Mouse (Mus musculus) forebrain, embryonic 15.5 days (tissue): Measurements from ENCODE around the gene Iqch. TPM values are rescaled to one million over a fixed set of nuclear protein-coding genes. Genes with fewer than 3 reads are reported as not detected.

Experiments
- ATAC-seq: fragments of 200-750 bp; cut with Nextera tagmentation; replicated peaks from 2 replicates; pipeline ENCODE4 v1.8.0; 2017; ENCODE audit warnings: mild to moderate bottlenecking, moderate TSS enrichment, moderate library complexity
- H3K27ac ChIP-seq: fragments of 300-500 bp; sonication (generic); replicated peaks from 2 replicates; pipeline ENCODE4 v1.5.1; 2015; ENCODE audit warnings: mild to moderate bottlenecking, inconsistent platforms
- H3K27me3 ChIP-seq: fragments of 300-500 bp; sonication (generic); 2 replicates; pipeline ENCODE4 v1.6.1; 2015; ENCODE audit warnings: inconsistent platforms
- H3K36me3 ChIP-seq: fragments of 300-500 bp; sonication (generic); 2 replicates; pipeline ENCODE4 v1.6.1; 2015; ENCODE audit warnings: mild to moderate bottlenecking, inconsistent platforms
- H3K4me1 ChIP-seq: fragments of 300-500 bp; sonication (generic); 2 replicates; pipeline ENCODE4 v1.6.1; 2015; ENCODE audit warnings: inconsistent platforms
- H3K4me2 ChIP-seq: fragments of 300-500 bp; sonication (generic); replicated peaks from 2 replicates; pipeline ENCODE4 v1.6.1; 2015; ENCODE audit warnings: mild to moderate bottlenecking, inconsistent platforms
- H3K4me3 ChIP-seq: fragments of 300-500 bp; sonication (generic); 2 replicates; pipeline ENCODE4 v1.5.1; 2015; ENCODE audit warnings: mild to moderate bottlenecking, inconsistent platforms
- H3K9ac ChIP-seq: fragments of 300-500 bp; sonication (generic); replicated peaks from 2 replicates; pipeline ENCODE4 v1.6.1; 2015; ENCODE audit warnings: mild to moderate bottlenecking, inconsistent platforms
- H3K9me3 ChIP-seq: fragments of 300-500 bp; sonication (generic); 2 replicates; pipeline ENCODE4 v1.6.1; 2016; ENCODE audit warnings: inconsistent platforms
- WGBS: fragments of 180-500 bp; shearing (Covaris S2); methylation state at CpG from one replicate; pipeline ENCODE4 v1.1.7; 2015; ENCODE audit warnings: mixed read lengths; 5-methylcytosine and 5-hydroxymethylcytosine counted together
- polyA plus RNA-seq: library from polyadenylated mRNA; unstranded; fragments of >200 nt; fragmentation: Nextera tagmentation; extraction: Ambion mirVana; gene quantifications from 2 replicates; pipeline ENCODE4 v1.2.1, GENCODE M21; 2015

The Iqch gene
- polyA plus RNA-seq, 1 experiment from 2014 or later, result 0.15 TPM

DNA sequence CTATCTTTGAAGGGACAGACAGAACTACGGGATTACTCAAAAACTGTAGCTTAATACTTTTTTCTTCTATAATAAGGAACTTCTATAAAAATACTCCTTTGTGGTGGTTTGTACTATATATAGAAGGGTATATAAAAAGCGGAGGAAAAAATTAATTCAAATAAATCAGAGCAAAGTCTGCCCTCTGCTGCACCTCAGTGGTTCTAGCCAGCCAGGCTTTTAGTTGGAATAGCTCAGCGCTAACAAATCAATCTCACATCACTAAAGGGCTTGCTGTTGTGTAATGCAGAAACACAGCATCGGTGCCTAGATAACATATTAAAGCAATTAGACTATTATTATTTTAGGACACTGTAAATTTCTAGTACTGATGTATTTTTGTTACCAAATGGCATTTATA lies 91.3 kb downstream of the Iqch start:
- Histone ChIP-seq H3K4me2 (no peak overlapping the region), H3K9ac (no peak overlapping the region), H3K4me3 (no peak overlapping the region), H3K27ac (no peak overlapping the region), H3K9me3 (no peaks in the 10 kb centered on the region), H3K36me3 (no peaks in the 10 kb centered on the region), H3K27me3 (peaks cover 74% of the 10 kb centered on the region), H3K4me1 (0 out of 2 replicates have a peak, but pooled peaks cover 2% of the 10 kb centered on the region)
- 80% methylated on average over 4 of the region's 4 CpGs for WGBS
- ATAC-seq, result no peak

DNA sequence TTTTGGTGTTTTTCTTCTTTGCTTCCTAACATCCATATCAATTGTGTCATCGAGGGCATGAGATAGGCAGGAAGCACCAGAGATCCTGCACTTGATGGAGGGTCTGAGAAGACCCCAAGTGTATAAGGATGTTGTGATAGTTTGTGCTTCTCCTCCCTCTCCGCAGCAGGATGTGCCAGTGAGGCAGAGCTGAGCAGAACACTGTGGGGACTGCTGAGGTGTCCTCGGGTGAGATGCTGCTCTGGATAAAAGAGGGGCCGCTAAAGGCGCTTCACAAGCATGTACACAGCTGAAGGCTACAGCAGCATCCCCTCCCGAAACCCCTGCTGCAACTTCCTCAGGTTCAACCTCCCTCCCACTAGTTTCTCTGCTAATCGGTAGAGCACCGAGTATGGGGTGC lies 95.2 kb downstream of the Iqch start:
- Histone ChIP-seq H3K4me2 (no peak overlapping the region), H3K27ac (no peak overlapping the region), H3K9me3 (no peaks in the 10 kb centered on the region), H3K36me3 (no peaks in the 10 kb centered on the region), H3K27me3 (peaks cover 69% of the 10 kb centered on the region), H3K9ac (no peak overlapping the region), H3K4me1 (0 out of 2 replicates have a peak, but pooled peaks cover under 1% of the 10 kb centered on the region), H3K4me3 (no peak overlapping the region)
- ATAC-seq, result no peak
- 73% methylated on average over 8 of the region's 8 CpGs for WGBS

GRCm38 (mm10) chr9:63503890-63504289 lies 98.4 kb downstream of the Iqch start:
- no peaks in the 10 kb centered on the region for H3K4me1 ChIP-seq
- H3K27ac ChIP-seq, result no peak overlapping the region
- no peak overlapping the region for H3K4me3 ChIP-seq
- H3K4me2 ChIP-seq, result no peak overlapping the region
- H3K9ac ChIP-seq, result no peak overlapping the region
- no peaks in the 10 kb centered on the region for H3K9me3 ChIP-seq
- no peaks in the 10 kb centered on the region for H3K36me3 ChIP-seq
- WGBS, result 90% methylated on average over 2 of the region's 2 CpGs
- H3K27me3 ChIP-seq, result peaks cover 69% of the 10 kb centered on the region
- no peak for ATAC-seq

GRCm38 (mm10) chr9:63501516-63501915 lies 100.8 kb downstream of the Iqch start:
- 100% methylated on average over 1 of the region's 1 CpGs for WGBS
- no peak overlapping the region for H3K4me3 ChIP-seq
- H3K9me3 ChIP-seq, result no peaks in the 10 kb centered on the region
- H3K27ac ChIP-seq, result no peak overlapping the region
- H3K27me3 ChIP-seq, result peaks cover 62% of the 10 kb centered on the region
- H3K9ac ChIP-seq, result no peak overlapping the region
- no peaks in the 10 kb centered on the region for H3K4me1 ChIP-seq
- no peak for ATAC-seq
- H3K36me3 ChIP-seq, result no peaks in the 10 kb centered on the region
- H3K4me2 ChIP-seq, result no peak overlapping the region

DNA sequence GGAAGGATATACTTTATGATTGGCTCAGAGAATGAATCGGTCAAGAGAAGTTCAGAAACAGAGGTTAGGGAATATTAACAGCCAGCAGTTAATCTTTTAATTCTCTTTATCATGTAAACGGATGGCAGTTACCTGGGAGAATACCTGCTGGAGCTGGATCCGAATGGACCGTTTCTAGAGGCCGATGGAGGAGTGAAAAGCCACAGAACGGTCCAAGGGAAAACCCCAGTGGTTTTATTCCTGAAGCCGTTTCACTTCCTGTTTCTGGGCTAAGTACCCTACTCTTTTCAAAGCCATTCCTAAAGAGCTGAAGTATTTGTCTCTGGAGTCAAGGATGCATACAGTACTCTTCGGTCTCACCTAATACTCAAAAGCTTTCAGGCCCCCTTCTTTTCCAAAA lies 102.4 kb downstream of the Iqch start:
- H3K9me3 ChIP-seq, result no peaks in the 10 kb centered on the region
- H3K36me3 ChIP-seq, result no peaks in the 10 kb centered on the region
- 86% methylated on average over 8 of the region's 8 CpGs for WGBS
- no peak overlapping the region for H3K27ac ChIP-seq
- no peaks in the 10 kb centered on the region for H3K4me1 ChIP-seq
- H3K4me3 ChIP-seq, result no peak overlapping the region
- no peak overlapping the region for H3K9ac ChIP-seq
- peaks cover 61% of the 10 kb centered on the region for H3K27me3 ChIP-seq
- ATAC-seq, result no peak
- no peak overlapping the region for H3K4me2 ChIP-seq

DNA sequence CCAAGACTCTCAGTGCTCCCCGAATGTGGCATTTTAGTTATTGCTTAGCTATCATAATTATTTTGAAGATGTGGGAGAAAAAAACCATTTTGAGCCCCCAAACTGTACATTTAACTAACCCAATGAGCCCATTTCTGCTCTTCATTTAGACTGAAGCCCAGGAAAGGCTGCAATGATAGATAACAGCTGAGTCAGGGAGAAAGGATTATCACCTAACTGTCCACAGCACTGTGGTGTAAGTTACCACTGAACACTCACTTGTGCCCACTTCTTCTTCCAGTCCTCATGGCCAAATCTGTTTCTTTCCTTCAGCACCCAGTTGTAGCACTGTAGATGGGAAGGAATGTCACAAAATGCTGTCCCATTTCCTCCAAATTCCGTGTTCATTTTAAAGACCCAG lies 106.5 kb downstream of the Iqch start:
- no peak overlapping the region for H3K4me3 ChIP-seq
- H3K9ac ChIP-seq, result no peak overlapping the region
- no peak overlapping the region for H3K4me2 ChIP-seq
- 87% methylated on average over 2 of the region's 2 CpGs for WGBS
- peaks cover 66% of the 10 kb centered on the region for H3K27me3 ChIP-seq
- no peaks in the 10 kb centered on the region for H3K9me3 ChIP-seq
- H3K36me3 ChIP-seq, result no peaks in the 10 kb centered on the region
- H3K4me1 ChIP-seq, result peaks cover 9% of the 10 kb centered on the region
- no peak overlapping the region for H3K27ac ChIP-seq
- ATAC-seq, result no peak

GRCm38 (mm10) chr9:63493746-63494145 lies 108.5 kb downstream of the Iqch start:
- no peak for ATAC-seq
- Histone ChIP-seq H3K9ac (no peak overlapping the region), H3K9me3 (no peaks in the 10 kb centered on the region), H3K36me3 (no peaks in the 10 kb centered on the region), H3K4me2 (no peak overlapping the region), H3K27me3 (peaks cover 63% of the 10 kb centered on the region), H3K27ac (no peak overlapping the region), H3K4me3 (no peak overlapping the region), H3K4me1 (peaks cover 29% of the 10 kb centered on the region)
- WGBS, result 84% methylated on average over 4 of the region's 4 CpGs

DNA sequence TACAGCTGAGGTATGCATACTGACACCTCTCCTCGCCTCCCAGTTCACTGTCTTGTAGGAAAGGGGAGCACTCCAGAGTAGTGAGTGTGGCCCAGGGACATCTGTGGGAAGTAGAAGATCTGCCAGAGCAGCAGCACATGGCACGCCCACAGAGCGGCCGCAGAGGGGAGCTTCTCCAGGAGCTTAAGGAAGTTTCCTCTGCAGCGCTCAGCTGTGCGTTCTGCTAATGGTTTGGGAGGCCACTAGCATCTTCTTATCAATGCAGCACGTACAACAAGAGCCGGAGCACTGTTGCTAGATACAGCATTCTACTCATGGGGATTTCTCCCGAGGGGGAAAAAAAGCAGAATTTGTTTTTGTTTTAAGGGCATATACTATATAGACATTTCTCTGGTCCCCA lies 110.0 kb downstream of the Iqch start:
- H3K36me3 ChIP-seq, result no peaks in the 10 kb centered on the region
- no peak overlapping the region for H3K27ac ChIP-seq
- WGBS, result 39% methylated on average over 9 of the region's 9 CpGs
- no peaks in the 10 kb centered on the region for H3K9me3 ChIP-seq
- peaks cover 29% of the 10 kb centered on the region for H3K4me1 ChIP-seq
- no peak for ATAC-seq
- H3K9ac ChIP-seq, result no peak overlapping the region
- no peak overlapping the region for H3K4me2 ChIP-seq
- H3K27me3 ChIP-seq, result peaks cover 69% of the 10 kb centered on the region
- no peak overlapping the region for H3K4me3 ChIP-seq

- no peaks in the 10 kb centered on the region for H3K9me3 ChIP-seq
- no peak overlapping the region for H3K4me3 ChIP-seq
- ATAC-seq, result peak; percentile 89
- peak overlapping the region; percentile 27; the same call in 1 of the 2 replicates for H3K4me2 ChIP-seq
- no peaks in the 10 kb centered on the region for H3K36me3 ChIP-seq
- H3K27ac ChIP-seq, result peak overlapping the region; percentile 45; the same call in 1 of the 2 replicates
- peaks cover 29% of the 10 kb centered on the region for H3K4me1 ChIP-seq
- 4% methylated on average over 12 of the region's 12 CpGs for WGBS
- peaks cover 70% of the 10 kb centered on the region for H3K27me3 ChIP-seq
- no peak overlapping the region for H3K9ac ChIP-seq
Observed at GRCm38 (mm10) chr9:63490521-63491307, 111.6 kb downstream of the Iqch start.

- Histone ChIP-seq H3K9ac (no peak overlapping the region), H3K9me3 (no peaks in the 10 kb centered on the region), H3K27me3 (peaks cover 74% of the 10 kb centered on the region), H3K36me3 (no peaks in the 10 kb centered on the region), H3K27ac (no peak overlapping the region), H3K4me2 (no peak overlapping the region), H3K4me3 (no peak overlapping the region), H3K4me1 (peaks cover 29% of the 10 kb centered on the region)
- 31% methylated on average over 6 of the region's 6 CpGs for WGBS
- no peak for ATAC-seq
Observed at GRCm38 (mm10) chr9:63489156-63489555, 113.1 kb downstream of the Iqch start.

- Histone ChIP-seq H3K4me1 (no peaks in the 10 kb centered on the region), H3K4me3 (no peak overlapping the region), H3K9ac (no peak overlapping the region), H3K9me3 (no peaks in the 10 kb centered on the region), H3K27me3 (peaks cover 9% of the 10 kb centered on the region; the same call in 1 of the 2 replicates), H3K4me2 (no peak overlapping the region), H3K27ac (no peak overlapping the region), H3K36me3 (no peaks in the 10 kb centered on the region)
- 89% methylated on average over 3 of the region's 3 CpGs for WGBS
- ATAC-seq, result no peak
Observed at GRCm38 (mm10) chr9:63465561-63465960, 136.7 kb downstream of the Iqch start.

GRCm38 (mm10) chr9:63462296-63462695 lies 140.0 kb downstream of the Iqch start:
- Histone ChIP-seq H3K9me3 (no peaks in the 10 kb centered on the region), H3K4me2 (no peak overlapping the region), H3K9ac (no peak overlapping the region), H3K36me3 (no peaks in the 10 kb centered on the region), H3K27me3 (peaks cover 9% of the 10 kb centered on the region; the same call in 1 of the 2 replicates), H3K4me1 (no peaks in the 10 kb centered on the region), H3K4me3 (no peak overlapping the region), H3K27ac (no peak overlapping the region)
- ATAC-seq, result no peak
- WGBS, result 60% methylated on average over 2 of the region's 2 CpGs

GRCm38 (mm10) chr9:63456401-63456800 lies 145.9 kb downstream of the Iqch start:
- H3K27me3 ChIP-seq, result no peaks in the 10 kb centered on the region
- H3K4me2 ChIP-seq, result no peak overlapping the region
- ATAC-seq, result no peak
- no peak overlapping the region for H3K4me3 ChIP-seq
- H3K27ac ChIP-seq, result no peak overlapping the region
- no peaks in the 10 kb centered on the region for H3K36me3 ChIP-seq
- no peaks in the 10 kb centered on the region for H3K4me1 ChIP-seq
- H3K9ac ChIP-seq, result no peak overlapping the region
- H3K9me3 ChIP-seq, result no peaks in the 10 kb centered on the region
